Mouse (Mus musculus): Measurements from ENCODE around the gene Kifc1. TPM values are rescaled to one million over a fixed set of nuclear protein-coding genes. Genes with fewer than 3 reads are reported as not detected.

Kifc1 gene
- polyA plus RNA-seq, 1 experiment from 2014 or later: 54.0 TPM

GRCm38 (mm10) chr17:33848139-33848538 lies 42.3 kb downstream of the Kifc1 start:
- no peak for ATAC-seq
- ChIA-PET CTCF (no interaction called here), POLR2A (no interaction called here)
- no peak for DNase-seq (ENCODE audit: low read depth, low spot score)
- in situ Hi-C loops (cut with MboI; ENCODE audit: low pct_unique_long_range_greater_than_20kb): no loop called here
- no peak for TF ChIP-seq CTCF (IDR thresholded peaks at IDR 0.05)
- H3K27me3 ChIP-seq: no peaks in the 10 kb centered on the region

GRCm38 (mm10) chr17:33844196-33844595 lies 46.3 kb downstream of the Kifc1 start:
- H3K27me3 ChIP-seq: no peaks in the 10 kb centered on the region
- TF ChIP-seq CTCF (IDR thresholded peaks at IDR 0.05): no peak
- ChIA-PET POLR2A (interaction anchor here (0.6 to 1.8 kb wide), 2 partner anchors 9 to 19 kb away, joined by 4 to 6 read pairs; partner anchors contain the start of genes Ndufa7 and Rps28), CTCF (interaction anchor here (0.9 to 1.3 kb wide), 2 partner anchors 8 to 21 kb away, joined by 3 read pairs; no protein-coding TSS in a partner anchor)
- DNase-seq (ENCODE audit: low read depth, low spot score) (no peak), ATAC-seq (no peak)
- in situ Hi-C loops (cut with MboI; ENCODE audit: low pct_unique_long_range_greater_than_20kb): no loop called here

GRCm38 (mm10) chr17:33842966-33843795 lies 47.3 kb downstream of the Kifc1 start, which contains the start of gene Cd320:
TSS of gene Cd320 (plus strand) at chr17:33843091.
- no peak for TF ChIP-seq CTCF (IDR thresholded peaks at IDR 0.05)
- in situ Hi-C loops (cut with MboI; ENCODE audit: low pct_unique_long_range_greater_than_20kb): no loop called here
- ATAC-seq (peak; percentile 92), DNase-seq (ENCODE audit: low read depth, low spot score) (peak; percentile 61)
- POLR2A ChIA-PET: interaction anchor here (0.9 to 1.8 kb wide), 2 partner anchors 13 to 18 kb away, joined by 3 to 6 read pairs; partner anchors contain the start of genes Ndufa7 and Rps28
- CTCF ChIA-PET: interaction anchor here (0.6 to 1.3 kb wide), 2 partner anchors 9 to 17 kb away, joined by 3 read pairs; no protein-coding TSS in a partner anchor
- no peaks in the 10 kb centered on the region for H3K27me3 ChIP-seq

GRCm38 (mm10) chr17:33829561-33829960 lies 60.9 kb downstream of the Kifc1 start:
- no peak for TF ChIP-seq CTCF (IDR thresholded peaks at IDR 0.05)
- ATAC-seq (no peak), DNase-seq (ENCODE audit: low read depth, low spot score) (no peak)
- ChIA-PET CTCF (interaction anchor here (1.2 to 4.6 kb wide), 3 partner anchors 11 to 51 kb away, joined by 3 to 18 read pairs (median 4); no protein-coding TSS in a partner anchor), POLR2A (interaction anchor here (1.2 kb wide), 1 partner anchor 13 kb away, joined by 3 read pairs; the partner anchor contains the start of gene Cd320)
- H3K27me3 ChIP-seq: no peaks in the 10 kb centered on the region
- in situ Hi-C loops (cut with MboI; ENCODE audit: low pct_unique_long_range_greater_than_20kb): loop anchor here (5.0 to 10.0 kb wide), 2 partner anchors 295 to 387 kb away; no protein-coding TSS in a partner anchor

GRCm38 (mm10) chr17:33828892-33829291 lies 61.6 kb downstream of the Kifc1 start:
- DNase-seq (ENCODE audit: low read depth, low spot score) (peak; percentile 68), ATAC-seq (peak; percentile 59)
- in situ Hi-C loops (cut with MboI; ENCODE audit: low pct_unique_long_range_greater_than_20kb): loop anchor here (5.0 to 10.0 kb wide), 2 partner anchors 294 to 387 kb away; no protein-coding TSS in a partner anchor
- peak; percentile 5 for TF ChIP-seq CTCF (IDR thresholded peaks at IDR 0.05)
- H3K27me3 ChIP-seq: no peaks in the 10 kb centered on the region
- CTCF ChIA-PET: interaction anchor here (1.3 to 4.6 kb wide), 2 partner anchors 12 to 50 kb away, joined by 4 to 18 read pairs; no protein-coding TSS in a partner anchor
- POLR2A ChIA-PET: no interaction called here

GRCm38 (mm10) chr17:33826850-33827249 lies 63.6 kb downstream of the Kifc1 start:
- DNase-seq (ENCODE audit: low read depth, low spot score) (no peak), ATAC-seq (no peak)
- no peak for TF ChIP-seq CTCF (IDR thresholded peaks at IDR 0.05)
- POLR2A ChIA-PET: no interaction called here
- in situ Hi-C loops (cut with MboI; ENCODE audit: low pct_unique_long_range_greater_than_20kb): loop anchor here (5.0 to 10.0 kb wide), 2 partner anchors 292 to 385 kb away; no protein-coding TSS in a partner anchor
- no peaks in the 10 kb centered on the region for H3K27me3 ChIP-seq
- CTCF ChIA-PET: interaction anchor here (0.7 to 4.6 kb wide), 11 partner anchors 14 to 863 kb away, joined by 3 to 18 read pairs (median 4); partner anchors contain the start of genes Cd320 and Kank3

Other genes starting within 250 kb of the Kifc1 start
- 248 TPM for gene Hnrnpm, start 203.8 kb downstream of the Kifc1 start, polyA plus RNA-seq (2021)
- 77.2 TPM for gene March2, start 172.0 kb downstream of the Kifc1 start, polyA plus RNA-seq (2021)
- gene Rab11b, start 130.1 kb downstream of the Kifc1 start, polyA plus RNA-seq (2021): 222 TPM
- 1.8 TPM for gene Angptl4, start 108.8 kb downstream of the Kifc1 start, polyA plus RNA-seq (2021)
- 4.1 TPM for gene Kank3, start 80.1 kb downstream of the Kifc1 start, polyA plus RNA-seq (2021)
- 1,207 TPM for gene Rps28, start 66.1 kb downstream of the Kifc1 start, polyA plus RNA-seq (2021)
- gene Ndufa7, start 66.1 kb downstream of the Kifc1 start, polyA plus RNA-seq (2021): 361 TPM
- 43.1 TPM for gene Cd320, start 47.6 kb downstream of the Kifc1 start, polyA plus RNA-seq (2021)
- not detected for gene Gm7029, start 16.8 kb downstream of the Kifc1 start, polyA plus RNA-seq (2021)
- not detected for gene Platr17, start 14.5 kb upstream of the Kifc1 start, polyA plus RNA-seq (2021)
- 37.4 TPM for gene Daxx, start 18.8 kb upstream of the Kifc1 start, polyA plus RNA-seq (2021)
- 155 TPM for gene Tapbp, start 25.2 kb upstream of the Kifc1 start, polyA plus RNA-seq (2021)
- gene Zbtb22, start 25.2 kb upstream of the Kifc1 start, polyA plus RNA-seq (2021): 30.7 TPM
- gene Rgl2, start 38.9 kb upstream of the Kifc1 start, polyA plus RNA-seq (2021): 59.6 TPM
- gene Pfdn6, start 49.7 kb upstream of the Kifc1 start, polyA plus RNA-seq (2021): 115 TPM
- 35.8 TPM for gene Wdr46, start 50.0 kb upstream of the Kifc1 start, polyA plus RNA-seq (2021)
- gene B3galt4, start 60.8 kb upstream of the Kifc1 start, polyA plus RNA-seq (2021): 2.8 TPM
- 56.9 TPM for gene Vps52, start 65.2 kb upstream of the Kifc1 start, polyA plus RNA-seq (2021)
- 1,854 TPM for gene Rps18, start 65.3 kb upstream of the Kifc1 start, polyA plus RNA-seq (2021)
- gene H2-K1, start 109.7 kb upstream of the Kifc1 start, polyA plus RNA-seq (2021): 79.5 TPM
- gene Ring1, start 134.0 kb upstream of the Kifc1 start, polyA plus RNA-seq (2021): 31.1 TPM
- 49.3 TPM for gene H2-Ke6, start 137.4 kb upstream of the Kifc1 start, polyA plus RNA-seq (2021)
- 189 TPM for gene Slc39a7, start 141.0 kb upstream of the Kifc1 start, polyA plus RNA-seq (2021)
- 57.1 TPM for gene Rxrb, start 141.2 kb upstream of the Kifc1 start, polyA plus RNA-seq (2021)
- 0.60 TPM for gene Col11a2, start 148.8 kb upstream of the Kifc1 start, polyA plus RNA-seq (2021)
- gene H2-Oa, start 201.7 kb upstream of the Kifc1 start, polyA plus RNA-seq (2021): not detected
- gene H2-DMa, start 228.9 kb upstream of the Kifc1 start, polyA plus RNA-seq (2021): 17.1 TPM
- 239 TPM for gene Brd2, start 232.0 kb upstream of the Kifc1 start, polyA plus RNA-seq (2021)